Mouse (Mus musculus) liver, adult 2 months (tissue): ENCODE data around the gene Gm20388.

Source experiments
- CTCF ChIP-seq: fragments of 200-500 bp; IDR thresholded peaks from 2 replicates; pipeline ENCODE4 v1.5.1; 2011; ENCODE audit warnings: low read depth, low read length, control low read depth
- POLR2A ChIP-seq: fragments of 200-500 bp; IDR thresholded peaks from 2 replicates; pipeline ENCODE4 v1.6.1; 2011; ENCODE audit warnings: low read length, control low read depth; ENCODE audit not compliant: insufficient read depth; ENCODE audit errors: extremely low read depth

DNA sequence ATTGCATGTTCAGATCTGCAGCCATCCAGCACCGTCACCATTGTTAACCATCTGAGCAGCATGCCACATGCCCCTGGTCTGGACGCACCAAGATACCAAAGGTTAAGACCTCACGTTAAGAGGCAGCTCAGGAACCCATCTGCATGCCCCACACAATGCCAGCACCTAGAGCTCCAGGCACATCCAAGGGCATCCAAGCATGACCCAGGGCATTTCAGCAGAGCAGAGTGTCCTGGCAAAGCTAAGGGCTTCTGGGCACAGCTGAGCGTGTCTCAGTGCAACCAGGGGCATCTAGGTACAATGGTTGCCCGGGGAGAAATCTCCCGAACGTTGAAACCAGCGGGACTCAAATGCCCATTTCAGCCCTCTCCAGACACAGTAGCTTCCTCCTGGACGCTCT lies 2690.0 kb downstream of the Gm20388 start:
- TF ChIP-seq CTCF (no peak), POLR2A (no peak)
